Mouse (Mus musculus): ENCODE results near the gene D10Wsu102e.
"Not testable (repeated sequence)": the region's sequence is repeated elsewhere in the genome, so short reads cannot be mapped to it uniquely, and the experiment has no call there.

Gene D10Wsu102e

GRCm38 (mm10) chr10:83383863-83384262 lies 23.8 kb downstream of the D10Wsu102e start:
- DNase-seq (ENCODE audit: extremely low spot score, low read depth, low spot score): no peak

- no peak for DNase-seq (ENCODE audit: extremely low spot score, low read depth, low spot score)
These were observed 24.6 kb downstream of the D10Wsu102e start for GRCm38 (mm10) chr10:83384456-83385215.

- no peak for DNase-seq (ENCODE audit: extremely low spot score, low read depth, low spot score)
These were observed 25.4 kb downstream of the D10Wsu102e start for GRCm38 (mm10) chr10:83385330-83385910.

GRCm38 (mm10) chr10:83397336-83397735 lies 37.3 kb downstream of the D10Wsu102e start:
- DNase-seq (ENCODE audit: extremely low spot score, low read depth, low spot score): no peak

- not testable (repeated sequence) for DNase-seq (ENCODE audit: extremely low spot score, low read depth, low spot score)
These were observed 40.9 kb downstream of the D10Wsu102e start for GRCm38 (mm10) chr10:83400896-83401295.

- no peak for DNase-seq (ENCODE audit: extremely low spot score, low read depth, low spot score)
These were observed 45.0 kb downstream of the D10Wsu102e start for GRCm38 (mm10) chr10:83405031-83405430.

GRCm38 (mm10) chr10:83405711-83406110 lies 45.7 kb downstream of the D10Wsu102e start:
- no peak for DNase-seq (ENCODE audit: extremely low spot score, low read depth, low spot score)

GRCm38 (mm10) chr10:83407141-83407540 lies 47.1 kb downstream of the D10Wsu102e start:
- no peak for DNase-seq (ENCODE audit: extremely low spot score, low read depth, low spot score)

GRCm38 (mm10) chr10:83418466-83418865 lies 58.4 kb downstream of the D10Wsu102e start:
- DNase-seq (ENCODE audit: extremely low spot score, low read depth, low spot score): not testable (repeated sequence)

GRCm38 (mm10) chr10:83448582-83448981 lies 88.6 kb downstream of the D10Wsu102e start:
- DNase-seq (ENCODE audit: extremely low spot score, low read depth, low spot score): no peak

- no peak for DNase-seq (ENCODE audit: extremely low spot score, low read depth, low spot score)
These were observed 97.5 kb downstream of the D10Wsu102e start for GRCm38 (mm10) chr10:83457531-83457930.

- no peak for DNase-seq (ENCODE audit: extremely low spot score, low read depth, low spot score)
These were observed 115.2 kb downstream of the D10Wsu102e start for GRCm38 (mm10) chr10:83475226-83475625.

- DNase-seq (ENCODE audit: extremely low spot score, low read depth, low spot score): no peak
These were observed 117.3 kb downstream of the D10Wsu102e start for GRCm38 (mm10) chr10:83477286-83477685.

- DNase-seq (ENCODE audit: extremely low spot score, low read depth, low spot score): no peak
These were observed 130.5 kb downstream of the D10Wsu102e start for GRCm38 (mm10) chr10:83490506-83490905.

- DNase-seq (ENCODE audit: extremely low spot score, low read depth, low spot score): no peak
These were observed 137.3 kb downstream of the D10Wsu102e start for GRCm38 (mm10) chr10:83497321-83497720.

- no peak for DNase-seq (ENCODE audit: extremely low spot score, low read depth, low spot score)
These were observed 149.1 kb downstream of the D10Wsu102e start for GRCm38 (mm10) chr10:83508962-83509660.

- DNase-seq (ENCODE audit: extremely low spot score, low read depth, low spot score): no peak
These were observed 151.3 kb downstream of the D10Wsu102e start for GRCm38 (mm10) chr10:83511304-83511703.

GRCm38 (mm10) chr10:83513736-83514135 lies 153.7 kb downstream of the D10Wsu102e start:
- DNase-seq (ENCODE audit: extremely low spot score, low read depth, low spot score): no peak

- no peak for DNase-seq (ENCODE audit: extremely low spot score, low read depth, low spot score)
These were observed 161.0 kb downstream of the D10Wsu102e start for GRCm38 (mm10) chr10:83520990-83521389.

GRCm38 (mm10) chr10:83524238-83524637 lies 164.2 kb downstream of the D10Wsu102e start:
- DNase-seq (ENCODE audit: extremely low spot score, low read depth, low spot score): not testable (repeated sequence)

- no peak for DNase-seq (ENCODE audit: extremely low spot score, low read depth, low spot score)
These were observed 170.5 kb downstream of the D10Wsu102e start for GRCm38 (mm10) chr10:83530384-83530967.

Measured in hindlimb bud, embryonic 11.5 days (tissue).